Mouse (Mus musculus): ENCODE data around the gene Ptprd. TPM values are rescaled to one million over a fixed set of nuclear protein-coding genes. Genes with fewer than 3 reads are reported as not detected.
"Not testable (repeated sequence)": the region's sequence is repeated elsewhere in the genome, so short reads cannot be mapped to it uniquely, and the experiment has no call there.

Ptprd gene
- polyA plus RNA-seq, 1 experiment from 2014 or later: 31.2 TPM

DNA sequence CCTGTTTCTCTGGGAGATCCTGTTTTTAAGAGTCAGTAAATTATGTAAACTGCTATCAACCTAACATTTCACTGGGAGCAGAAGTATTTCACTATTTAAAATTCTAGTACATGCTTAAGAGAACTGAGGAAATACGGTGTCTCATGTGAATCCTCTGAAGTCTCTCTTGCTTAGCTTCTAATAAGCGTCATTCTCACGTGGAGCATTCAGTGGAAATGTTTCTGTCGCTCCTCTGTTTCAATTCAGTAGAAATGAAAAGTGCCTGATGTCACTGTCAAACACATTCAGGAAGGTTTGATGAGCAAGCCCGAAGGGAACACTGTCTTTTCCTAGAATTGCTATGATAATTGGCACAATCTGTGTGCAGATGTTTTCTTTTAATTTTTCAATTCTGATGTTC, 350.5 kb downstream of the Ptprd start:
- no peak overlapping the region for H3K27ac ChIP-seq
- WGBS: 78% methylated on average over 5 of the region's 5 CpGs
- H3K4me3 ChIP-seq: no peak overlapping the region
- H3K9ac ChIP-seq: no peak overlapping the region
- H3K27me3 ChIP-seq: no peaks in the 10 kb centered on the region
- H3K4me2 ChIP-seq: no peak overlapping the region
- ATAC-seq (ENCODE audit: insufficient number of reproducible peaks, low FRiP score, low TSS enrichment, low read depth): no peak
- H3K36me3 ChIP-seq: no peaks in the 10 kb centered on the region
- H3K9me3 ChIP-seq: no peaks in the 10 kb centered on the region
- H3K4me1 ChIP-seq: no peaks in the 10 kb centered on the region

- H3K4me1 ChIP-seq; H3K9ac ChIP-seq; H3K9me3 ChIP-seq; H3K36me3 ChIP-seq; ATAC-seq (ENCODE audit: insufficient number of reproducible peaks, low FRiP score, low TSS enrichment, low read depth); H3K27ac ChIP-seq; H3K27me3 ChIP-seq; H3K4me3 ChIP-seq; H3K4me2 ChIP-seq: not testable (repeated sequence)
- 79% methylated on average over 1 of the region's 1 CpGs for WGBS
These were observed 414.4 kb downstream of the Ptprd start for GRCm38 (mm10) chr4:77797391-77797790.

GRCm38 (mm10) chr4:77777237-77777636, 434.5 kb downstream of the Ptprd start:
- no peaks in the 10 kb centered on the region for H3K9me3 ChIP-seq
- 70% methylated on average over 2 of the region's 2 CpGs for WGBS

DNA sequence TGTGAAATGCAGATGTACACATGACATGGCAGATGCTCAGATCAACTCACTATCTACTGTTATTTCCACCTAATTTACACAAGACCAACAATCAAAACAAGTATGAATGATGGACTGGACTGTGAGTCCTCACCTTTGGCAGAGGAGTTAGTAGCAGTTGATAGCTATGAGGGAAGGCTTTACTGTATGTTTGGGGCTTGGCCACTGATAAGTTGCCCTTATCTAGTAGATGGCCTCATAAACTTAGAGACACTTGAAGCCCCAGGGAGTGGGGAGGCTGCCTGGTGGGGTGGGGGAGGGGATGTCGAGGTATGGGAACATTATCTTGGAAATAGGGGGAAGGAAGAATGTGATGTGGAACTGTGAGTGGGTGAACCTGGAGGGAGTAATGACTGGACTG, 448.0 kb downstream of the Ptprd start:
- no peak overlapping the region for H3K4me3 ChIP-seq
- no peaks in the 10 kb centered on the region for H3K36me3 ChIP-seq
- 67% methylated on average over 1 of the region's 1 CpGs for WGBS
- no peaks in the 10 kb centered on the region for H3K9me3 ChIP-seq
- ATAC-seq (ENCODE audit: insufficient number of reproducible peaks, low FRiP score, low TSS enrichment, low read depth): no peak
- H3K9ac ChIP-seq: no peak overlapping the region
- no peaks in the 10 kb centered on the region for H3K4me1 ChIP-seq
- no peaks in the 10 kb centered on the region for H3K27me3 ChIP-seq
- no peak overlapping the region for H3K27ac ChIP-seq
- no peak overlapping the region for H3K4me2 ChIP-seq

More at GRCm38 (mm10) chr4:77777237-77777636, 434.5 kb downstream of the Ptprd start:
- Histone ChIP-seq H3K27me3 (no peaks in the 10 kb centered on the region), H3K4me2 (no peak overlapping the region), H3K27ac (no peak overlapping the region), H3K4me3 (no peak overlapping the region), H3K4me1 (no peaks in the 10 kb centered on the region), H3K9ac (no peak overlapping the region), H3K36me3 (no peaks in the 10 kb centered on the region)
- ATAC-seq (ENCODE audit: insufficient number of reproducible peaks, low FRiP score, low TSS enrichment, low read depth): no peak

GRCm38 (mm10) chr4:77743391-77743790, 468.4 kb downstream of the Ptprd start:
- Histone ChIP-seq H3K27ac (no peak overlapping the region), H3K4me1 (no peaks in the 10 kb centered on the region), H3K9ac (no peak overlapping the region), H3K9me3 (no peaks in the 10 kb centered on the region), H3K4me3 (no peak overlapping the region), H3K27me3 (no peaks in the 10 kb centered on the region), H3K36me3 (no peaks in the 10 kb centered on the region), H3K4me2 (no peak overlapping the region)
- no peak for ATAC-seq (ENCODE audit: insufficient number of reproducible peaks, low FRiP score, low TSS enrichment, low read depth)
- WGBS: 82% methylated on average over 2 of the region's 2 CpGs

GRCm38 (mm10) chr4:77721908-77722307, 489.9 kb downstream of the Ptprd start:
- 66% methylated on average over 6 of the region's 6 CpGs for WGBS
- H3K9me3 ChIP-seq: no peaks in the 10 kb centered on the region
- H3K9ac ChIP-seq: no peak overlapping the region
- H3K4me2 ChIP-seq: no peak overlapping the region
- H3K4me3 ChIP-seq: no peak overlapping the region
- no peaks in the 10 kb centered on the region for H3K4me1 ChIP-seq
- ATAC-seq (ENCODE audit: insufficient number of reproducible peaks, low FRiP score, low TSS enrichment, low read depth): no peak
- no peaks in the 10 kb centered on the region for H3K36me3 ChIP-seq
- no peaks in the 10 kb centered on the region for H3K27me3 ChIP-seq
- no peak overlapping the region for H3K27ac ChIP-seq

DNA sequence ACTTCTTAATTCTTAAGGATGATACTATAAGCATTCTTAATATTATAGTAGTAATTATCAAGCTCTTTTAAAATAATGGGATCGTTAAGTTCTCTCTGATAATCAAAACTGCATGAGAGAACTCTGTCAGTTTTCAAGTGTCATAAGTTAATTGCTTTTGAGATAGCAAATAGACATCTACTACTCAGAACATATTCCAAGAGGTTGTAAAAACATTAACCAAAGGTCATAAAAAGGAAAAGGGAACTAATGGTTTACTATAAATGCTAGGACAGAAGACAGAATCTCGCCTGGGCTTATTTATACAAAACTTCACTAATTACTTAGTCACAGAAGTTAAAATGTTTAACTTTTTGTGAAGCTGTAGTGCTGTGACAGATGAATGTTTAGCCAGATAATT, 494.0 kb downstream of the Ptprd start:
- Histone ChIP-seq H3K27me3 (no peaks in the 10 kb centered on the region), H3K4me3 (no peak overlapping the region), H3K36me3 (no peaks in the 10 kb centered on the region), H3K27ac (no peak overlapping the region), H3K4me2 (no peak overlapping the region), H3K4me1 (no peaks in the 10 kb centered on the region), H3K9me3 (no peaks in the 10 kb centered on the region), H3K9ac (no peak overlapping the region)
- 56% methylated on average over 2 of the region's 2 CpGs for WGBS
- no peak for ATAC-seq (ENCODE audit: insufficient number of reproducible peaks, low FRiP score, low TSS enrichment, low read depth)

DNA sequence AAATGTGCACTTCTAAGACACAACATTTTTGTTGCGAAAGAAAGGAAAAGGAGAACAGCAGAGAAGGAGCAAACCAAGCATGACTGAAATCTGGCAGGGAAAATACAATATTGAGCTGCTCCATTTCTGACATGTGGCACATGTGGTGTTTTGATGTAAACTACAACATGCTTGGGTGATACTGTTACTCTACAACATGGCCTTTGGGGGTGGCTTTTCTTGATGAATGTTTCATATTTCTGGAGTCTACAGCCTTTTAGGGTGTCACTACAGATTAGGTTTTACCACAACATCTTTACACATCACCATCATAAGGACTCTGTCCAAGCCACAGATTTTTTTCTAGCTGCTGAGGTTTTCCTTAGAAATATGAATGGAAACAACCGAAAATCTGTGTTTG, 501.5 kb downstream of the Ptprd start:
- no peak overlapping the region for H3K4me3 ChIP-seq
- ATAC-seq (ENCODE audit: insufficient number of reproducible peaks, low FRiP score, low TSS enrichment, low read depth): no peak
- H3K4me2 ChIP-seq: no peak overlapping the region
- no peak overlapping the region for H3K27ac ChIP-seq
- H3K36me3 ChIP-seq: no peaks in the 10 kb centered on the region
- H3K9me3 ChIP-seq: no peaks in the 10 kb centered on the region
- no peaks in the 10 kb centered on the region for H3K27me3 ChIP-seq
- H3K4me1 ChIP-seq: no peaks in the 10 kb centered on the region
- WGBS: 81% methylated on average over 2 of the region's 2 CpGs
- no peak overlapping the region for H3K9ac ChIP-seq

DNA sequence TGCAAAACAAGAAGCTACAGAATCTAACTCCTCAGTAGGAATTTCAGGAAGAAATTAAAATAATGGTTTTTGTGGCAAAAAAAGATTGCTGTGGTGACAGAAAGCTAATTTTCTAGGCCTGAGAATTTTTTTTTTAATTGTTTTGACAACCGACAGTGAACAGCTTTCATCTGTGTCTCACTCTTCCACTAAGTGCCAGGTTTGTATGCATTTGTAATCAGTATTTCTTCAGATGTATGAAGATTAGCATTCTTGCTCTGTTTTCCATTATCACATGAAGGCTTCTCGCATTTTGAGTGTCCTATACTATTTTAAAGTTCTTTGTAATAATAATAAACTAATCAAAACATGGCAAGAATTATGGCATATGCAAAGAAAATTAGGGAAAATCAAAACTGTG, 513.5 kb downstream of the Ptprd start:
- H3K27me3 ChIP-seq: no peaks in the 10 kb centered on the region
- no peaks in the 10 kb centered on the region for H3K4me1 ChIP-seq
- WGBS: 68% methylated on average over 2 of the region's 2 CpGs
- no peak overlapping the region for H3K27ac ChIP-seq
- no peak for ATAC-seq (ENCODE audit: insufficient number of reproducible peaks, low FRiP score, low TSS enrichment, low read depth)
- no peak overlapping the region for H3K9ac ChIP-seq
- H3K36me3 ChIP-seq: no peaks in the 10 kb centered on the region
- H3K4me2 ChIP-seq: no peak overlapping the region
- no peaks in the 10 kb centered on the region for H3K9me3 ChIP-seq
- no peak overlapping the region for H3K4me3 ChIP-seq

DNA sequence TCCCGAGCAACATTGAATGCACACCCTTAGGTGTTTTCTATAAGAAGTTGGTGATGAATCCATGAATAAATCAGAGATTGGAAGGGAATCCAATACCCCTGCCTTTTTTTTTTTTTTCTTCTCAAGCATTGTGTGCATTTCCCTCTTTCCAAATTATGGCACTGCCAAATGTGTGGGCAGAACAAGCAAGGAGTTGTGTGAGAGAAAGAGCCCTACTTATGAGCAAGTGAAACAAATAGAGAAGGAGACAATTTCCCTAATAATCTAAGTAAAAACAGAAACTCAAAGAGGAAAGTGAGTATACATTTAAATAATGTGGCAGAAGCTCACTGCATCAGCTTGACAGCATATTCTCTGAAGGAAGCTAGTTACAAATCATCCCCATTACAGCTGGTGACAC, 536.0 kb downstream of the Ptprd start:
- Histone ChIP-seq H3K27me3 (no peaks in the 10 kb centered on the region), H3K9me3 (no peaks in the 10 kb centered on the region), H3K27ac (no peak overlapping the region), H3K9ac (no peak overlapping the region), H3K4me2 (no peak overlapping the region), H3K36me3 (no peaks in the 10 kb centered on the region), H3K4me1 (no peaks in the 10 kb centered on the region), H3K4me3 (no peak overlapping the region)
- no peak for ATAC-seq (ENCODE audit: insufficient number of reproducible peaks, low FRiP score, low TSS enrichment, low read depth)
- 67% methylated on average over 1 of the region's 1 CpGs for WGBS

DNA sequence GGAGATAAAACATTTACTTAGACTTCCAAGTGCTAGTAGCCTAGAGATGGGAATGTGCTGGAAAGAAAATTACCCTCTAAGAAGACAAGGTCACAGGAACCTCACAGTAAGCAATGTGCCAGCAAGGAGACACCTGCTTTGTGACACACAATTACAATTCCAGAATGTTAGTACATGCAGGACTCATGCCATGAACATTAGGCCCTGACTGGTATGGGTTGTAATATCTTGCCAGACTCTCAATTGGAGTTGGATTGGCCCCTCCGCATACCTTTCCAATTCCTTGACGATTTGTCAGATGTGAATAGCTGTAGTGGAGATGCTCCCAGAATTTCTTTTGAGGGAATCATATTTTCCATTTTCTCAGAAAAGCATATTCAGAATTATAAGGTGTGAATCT, 547.0 kb downstream of the Ptprd start:
- Histone ChIP-seq H3K36me3 (no peaks in the 10 kb centered on the region), H3K4me1 (no peaks in the 10 kb centered on the region), H3K9me3 (no peaks in the 10 kb centered on the region), H3K9ac (no peak overlapping the region), H3K27me3 (no peaks in the 10 kb centered on the region), H3K4me2 (no peak overlapping the region), H3K27ac (no peak overlapping the region), H3K4me3 (no peak overlapping the region)
- 96% methylated on average over 2 of the region's 2 CpGs for WGBS
- ATAC-seq (ENCODE audit: insufficient number of reproducible peaks, low FRiP score, low TSS enrichment, low read depth): no peak

DNA sequence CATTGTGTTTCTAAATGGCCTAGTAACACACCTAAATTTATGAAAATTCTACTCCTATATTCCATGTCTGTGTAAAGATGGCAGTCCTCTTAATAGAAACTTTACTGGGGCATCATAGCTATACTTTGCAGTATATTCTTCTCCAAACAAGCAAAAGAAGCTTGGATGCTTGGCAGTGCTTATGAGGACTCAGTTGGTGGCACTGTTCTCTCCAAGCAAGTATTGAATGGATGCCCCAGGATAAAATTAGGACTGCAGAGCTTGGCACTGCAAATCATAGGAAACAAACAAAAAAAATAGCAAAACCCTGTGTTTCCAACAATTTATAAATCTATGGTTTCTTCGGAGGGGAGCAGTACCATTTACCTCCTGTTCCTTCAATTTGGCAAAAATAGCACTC, 549.5 kb downstream of the Ptprd start:
- no peaks in the 10 kb centered on the region for H3K27me3 ChIP-seq
- no peaks in the 10 kb centered on the region for H3K4me1 ChIP-seq
- no peaks in the 10 kb centered on the region for H3K9me3 ChIP-seq
- no peak overlapping the region for H3K4me3 ChIP-seq
- H3K9ac ChIP-seq: no peak overlapping the region
- no peaks in the 10 kb centered on the region for H3K36me3 ChIP-seq
- ATAC-seq (ENCODE audit: insufficient number of reproducible peaks, low FRiP score, low TSS enrichment, low read depth): no peak
- no peak overlapping the region for H3K27ac ChIP-seq
- H3K4me2 ChIP-seq: no peak overlapping the region
- WGBS: 73% methylated on average over 1 of the region's 1 CpGs

DNA sequence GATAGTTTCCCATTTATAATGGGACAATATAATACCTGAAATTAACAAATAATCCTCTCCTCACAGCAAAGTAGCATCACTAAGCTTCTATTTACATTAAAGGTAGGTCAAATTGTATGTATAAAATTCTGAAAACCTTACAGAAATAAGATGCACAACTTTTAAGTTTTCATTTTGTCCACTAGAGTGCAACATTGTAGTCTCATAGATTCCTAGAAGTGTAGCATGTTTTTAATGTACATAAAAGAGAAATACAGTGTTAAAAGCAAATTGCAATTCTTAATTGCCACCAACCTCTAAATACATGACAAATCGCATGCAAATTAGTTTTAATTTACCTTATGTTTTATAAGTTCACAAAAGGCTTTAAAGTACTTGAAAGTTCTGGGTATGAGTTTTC, 556.1 kb downstream of the Ptprd start:
- WGBS: 67% methylated on average over 1 of the region's 1 CpGs
- no peak overlapping the region for H3K4me2 ChIP-seq
- no peak overlapping the region for H3K27ac ChIP-seq

More for the DNA sequence above, 556.1 kb downstream of the Ptprd start:
- Histone ChIP-seq H3K9me3 (no peaks in the 10 kb centered on the region), H3K27me3 (no peaks in the 10 kb centered on the region), H3K4me3 (no peak overlapping the region), H3K4me1 (no peaks in the 10 kb centered on the region), H3K9ac (no peak overlapping the region), H3K36me3 (no peaks in the 10 kb centered on the region)
- no peak for ATAC-seq (ENCODE audit: insufficient number of reproducible peaks, low FRiP score, low TSS enrichment, low read depth)
